Mouse (Mus musculus) bone marrow, adult 2 months (tissue): ENCODE measurements around the gene Vmn1r1. TPM values are rescaled to one million over a fixed set of nuclear protein-coding genes. Genes with fewer than 3 reads are reported as not detected.

ENCODE experiments used
- H3K27ac ChIP-seq: fragments of 200-500 bp; 2 replicates; pipeline ENCODE4 v1.5.1; 2012; ENCODE audit warnings: low read depth, mild to moderate bottlenecking, control low read depth, inconsistent platforms, low read length; ENCODE audit not compliant: control insufficient read depth, poor library complexity, insufficient read depth
- H3K4me1 ChIP-seq: fragments of 200-500 bp; 2 replicates; pipeline ENCODE4 v1.6.1; 2011; ENCODE audit warnings: low read length; ENCODE audit not compliant: control insufficient read depth, insufficient read depth
- H3K4me3 ChIP-seq: fragments of 200-500 bp; replicated peaks from 2 replicates; pipeline ENCODE3; 2011; ENCODE audit warnings: mild to moderate bottlenecking, low read depth, low read length, control low read depth; ENCODE audit not compliant: control insufficient read depth
- CTCF ChIP-seq: fragments of 200-500 bp; IDR thresholded peaks from 2 replicates; pipeline ENCODE4 v1.5.1; 2011; ENCODE audit warnings: low read length, control low read depth; ENCODE audit not compliant: control insufficient read depth, insufficient read depth
- POLR2A ChIP-seq: fragments of 200-500 bp; IDR thresholded peaks from 2 replicates; pipeline ENCODE4 v1.6.1; 2011; ENCODE audit warnings: low read depth, mild to moderate bottlenecking, control low read depth, low read length, borderline replicate concordance; ENCODE audit not compliant: control insufficient read depth
- WGBS: fragments of 180-500 bp; shearing (Covaris S2); methylation state at CpG from one replicate; pipeline ENCODE4 v1.1.7; 2018; 5-methylcytosine and 5-hydroxymethylcytosine counted together
- polyA plus RNA-seq: library from polyadenylated mRNA; stranded (reverse); fragments of >200 nt; gene quantifications from 2 replicates; pipeline ENCODE4 v1.2.4, GENCODE M21; 2011; ENCODE audit warnings: low replicate concordance; ENCODE audit not compliant: missing spikeins, insufficient read depth, insufficient read length

Vmn1r1 gene
- polyA plus RNA-seq, 1 experiment, result not detected

GRCm38 (mm10) chr1:182115197-182115596 lies 49.1 kb downstream of the Vmn1r1 start:
- H3K4me1 ChIP-seq, result no peaks in the 10 kb centered on the region
- TF ChIP-seq CTCF, result peak; percentile 78
- no peak for TF ChIP-seq POLR2A
- WGBS, result 17% methylated on average over 5 of the region's 5 CpGs
- H3K27ac ChIP-seq, result no peak overlapping the region
- H3K4me3 ChIP-seq, result no peak overlapping the region

GRCm38 (mm10) chr1:182113587-182114500 lies 50.4 kb downstream of the Vmn1r1 start:
- peaks cover 2% of the 10 kb centered on the region; the same call in 1 of the 2 replicates for H3K4me1 ChIP-seq
- no peak overlapping the region for H3K4me3 ChIP-seq
- no peak for TF ChIP-seq POLR2A
- 79% methylated on average over 19 of the region's 19 CpGs for WGBS
- H3K27ac ChIP-seq, result no peak overlapping the region

- 88% methylated on average over 11 of the region's 11 CpGs for WGBS
- H3K4me1 ChIP-seq, result peaks cover 2% of the 10 kb centered on the region; the same call in 1 of the 2 replicates
Observed at GRCm38 (mm10) chr1:182113131-182113530, 51.2 kb downstream of the Vmn1r1 start.

GRCm38 (mm10) chr1:182112385-182112784 lies 51.9 kb downstream of the Vmn1r1 start:
- Histone ChIP-seq H3K4me1 (peaks cover 2% of the 10 kb centered on the region), H3K4me3 (no peak overlapping the region), H3K27ac (no peak overlapping the region)
- WGBS, result 79% methylated on average over 15 of the region's 15 CpGs
- TF ChIP-seq POLR2A (no peak), CTCF (no peak)

More at GRCm38 (mm10) chr1:182113131-182113530, 51.2 kb downstream of the Vmn1r1 start:
- Histone ChIP-seq H3K4me3 (no peak overlapping the region), H3K27ac (no peak overlapping the region)
- TF ChIP-seq CTCF (no peak), POLR2A (no peak)

GRCm38 (mm10) chr1:182111386-182112317 lies 52.6 kb downstream of the Vmn1r1 start:
- TF ChIP-seq CTCF (no peak), POLR2A (no peak)
- peaks cover 2% of the 10 kb centered on the region for H3K4me1 ChIP-seq
- 43% methylated on average over 14 of the region's 14 CpGs for WGBS
- no peak overlapping the region for H3K27ac ChIP-seq
- H3K4me3 ChIP-seq, result no peak overlapping the region

GRCm38 (mm10) chr1:182110708-182111385 lies 53.4 kb downstream of the Vmn1r1 start:
- WGBS, result 74% methylated on average over 15 of the region's 15 CpGs
- H3K4me3 ChIP-seq, result no peak overlapping the region
- peaks cover 2% of the 10 kb centered on the region for H3K4me1 ChIP-seq
- TF ChIP-seq POLR2A (no peak), CTCF (no peak)
- no peak overlapping the region for H3K27ac ChIP-seq

- peaks cover 2% of the 10 kb centered on the region for H3K4me1 ChIP-seq
- no peak overlapping the region for H3K27ac ChIP-seq
- WGBS, result 83% methylated on average over 11 of the region's 11 CpGs
- H3K4me3 ChIP-seq, result no peak overlapping the region
- TF ChIP-seq CTCF (no peak), POLR2A (no peak)
Observed at GRCm38 (mm10) chr1:182110185-182110584, 54.1 kb downstream of the Vmn1r1 start.
